Mouse (Mus musculus): ENCODE data around the gene Polr2a. TPM values are rescaled to one million over a fixed set of nuclear protein-coding genes. Genes with fewer than 3 reads are reported as not detected.

The Polr2a gene
- total RNA-seq (2017), result 11.3 and 55.7 TPM in 2 replicates

DNA sequence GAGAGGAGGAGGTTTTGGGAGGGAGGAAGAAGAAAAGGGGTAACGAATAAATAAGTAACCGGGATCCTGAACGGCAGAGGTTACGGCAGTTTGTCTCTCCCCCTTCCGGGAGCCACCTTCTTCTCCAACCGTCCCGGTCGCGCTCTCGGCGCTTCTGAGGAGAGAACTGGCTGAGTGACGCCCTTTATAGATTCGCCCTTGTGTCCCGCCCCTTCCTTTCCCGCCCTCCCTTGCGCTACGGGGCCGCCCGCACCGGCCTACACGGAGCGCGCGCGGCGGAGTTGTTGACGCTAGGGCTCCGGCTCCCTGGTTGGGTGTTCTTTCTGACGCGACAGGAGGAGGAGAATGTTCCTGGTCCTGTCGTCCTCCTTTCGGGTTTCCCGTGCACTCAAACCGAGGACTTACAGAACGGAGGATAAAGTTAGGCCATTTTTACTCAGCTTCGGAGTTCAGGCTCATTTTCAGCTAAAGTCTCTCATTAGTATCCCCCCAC, at the start of gene Polr2a:
Polr2a (minus strand) TSS at position 160 of the 493 bp plus-strand sequence.
- peak; percentile 71 to 80 for ATAC-seq (replicated peaks in 1 of 2; ENCODE audit: insufficient read depth in 1 of 2, low FRiP score in 2 of 2, low TSS enrichment in 1 of 2, low read depth in 1 of 2, poor library complexity in 2 of 2, severe bottlenecking in 2 of 2)

GRCm38 (mm10) chr11:69807641-69808040, 49.2 kb upstream of the Polr2a start:
- ATAC-seq (replicated peaks in 1 of 2; ENCODE audit: insufficient read depth in 1 of 2, low FRiP score in 2 of 2, low TSS enrichment in 1 of 2, low read depth in 1 of 2, poor library complexity in 2 of 2, severe bottlenecking in 2 of 2), result no peak

DNA sequence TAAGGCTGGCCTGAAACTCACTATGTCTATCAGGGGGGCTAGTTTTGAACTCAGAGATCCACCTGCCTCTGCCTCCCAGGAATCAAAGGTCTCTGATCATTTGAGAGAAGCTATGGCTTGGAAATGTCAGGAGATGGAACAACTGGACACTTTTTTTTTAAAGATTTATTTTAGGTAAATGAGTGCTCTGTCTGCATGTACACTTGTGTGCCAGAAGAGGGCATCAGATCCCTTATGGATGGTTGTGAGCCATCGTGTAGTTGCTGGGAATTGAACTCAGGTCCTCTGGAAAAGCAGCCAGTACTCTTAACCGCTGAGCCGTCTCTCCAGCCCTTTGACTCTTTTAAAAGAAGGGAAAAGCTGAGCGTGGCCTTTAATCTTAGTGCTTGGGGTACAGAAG, 47.9 kb upstream of the Polr2a start:
- no peak for ATAC-seq (replicated peaks in 1 of 2; ENCODE audit: insufficient read depth in 1 of 2, low FRiP score in 2 of 2, low TSS enrichment in 1 of 2, low read depth in 1 of 2, poor library complexity in 2 of 2, severe bottlenecking in 2 of 2)

DNA sequence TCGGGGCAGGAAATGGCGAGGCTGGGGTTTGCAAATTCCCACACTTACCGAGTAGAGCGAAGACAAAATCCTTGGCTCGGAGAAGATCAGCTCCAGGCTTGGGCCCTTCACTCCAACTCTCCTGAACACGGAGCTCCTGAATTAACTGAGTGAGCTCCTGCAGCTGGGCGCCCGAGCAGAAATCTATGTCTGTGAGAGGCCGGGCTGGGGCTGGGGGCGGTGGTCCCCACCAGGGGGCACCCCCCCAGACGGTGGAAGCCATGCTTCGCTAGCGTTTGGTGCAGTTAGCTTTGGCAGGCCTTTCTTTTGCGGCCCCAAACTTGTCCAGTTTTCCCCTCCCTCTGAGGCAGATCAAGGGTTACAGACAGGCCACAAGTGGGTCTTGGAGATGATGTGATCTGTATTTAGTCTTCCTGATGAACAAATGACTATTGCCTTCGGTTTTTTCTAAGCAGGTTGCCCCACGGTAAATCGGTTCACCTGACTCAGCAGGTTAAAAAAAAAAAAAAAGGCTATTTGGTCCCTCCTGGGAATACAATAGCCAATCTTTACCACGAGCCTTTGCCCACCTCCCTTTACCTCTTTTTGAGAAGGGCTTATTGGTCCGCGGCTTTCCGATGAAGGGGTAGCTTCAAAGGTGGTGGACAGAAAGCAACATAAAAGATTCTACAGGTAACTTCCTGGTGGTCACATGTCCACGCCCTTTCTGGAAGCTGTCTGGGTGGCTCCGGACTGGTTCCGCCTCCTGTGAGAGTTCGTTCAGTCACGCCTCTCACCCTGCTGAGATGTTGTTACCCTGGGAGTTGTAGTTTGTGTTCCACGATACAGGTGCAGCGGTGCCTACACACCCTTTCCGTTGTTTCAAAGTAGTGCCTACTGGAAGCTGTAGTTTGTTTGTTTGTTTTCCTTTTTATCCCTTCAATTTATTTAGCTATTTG, 46.8 kb upstream of the Polr2a start, which contains the start of gene Tmem102:
Tmem102 (minus strand) TSS at position 653 of the 938 bp plus-strand sequence.
- no peak for ATAC-seq (replicated peaks in 1 of 2; ENCODE audit: insufficient read depth in 1 of 2, low FRiP score in 2 of 2, low TSS enrichment in 1 of 2, low read depth in 1 of 2, poor library complexity in 2 of 2, severe bottlenecking in 2 of 2)

DNA sequence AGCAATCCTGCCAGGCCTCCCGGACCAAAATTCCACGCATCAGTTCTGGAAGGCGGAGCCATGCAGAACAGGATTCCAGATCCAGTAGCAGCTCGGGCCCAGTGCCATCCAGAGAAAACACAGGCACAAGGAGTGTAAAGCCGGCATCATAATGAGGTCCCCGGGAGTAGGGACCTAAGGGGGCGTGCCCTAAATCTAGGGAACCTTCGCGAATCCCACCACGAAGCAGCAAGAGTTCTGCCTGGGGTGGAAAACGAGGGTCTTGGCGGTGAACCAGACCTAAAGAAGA, 46.2 kb upstream of the Polr2a start:
- no peak for ATAC-seq (replicated peaks in 1 of 2; ENCODE audit: insufficient read depth in 1 of 2, low FRiP score in 2 of 2, low TSS enrichment in 1 of 2, low read depth in 1 of 2, poor library complexity in 2 of 2, severe bottlenecking in 2 of 2)

GRCm38 (mm10) chr11:69803786-69804651, 45.6 kb upstream of the Polr2a start:
- ATAC-seq (replicated peaks in 1 of 2; ENCODE audit: insufficient read depth in 1 of 2, low FRiP score in 2 of 2, low TSS enrichment in 1 of 2, low read depth in 1 of 2, poor library complexity in 2 of 2, severe bottlenecking in 2 of 2), result peak; percentile 23 to 59; a peak in 3 of 4 replicates

DNA sequence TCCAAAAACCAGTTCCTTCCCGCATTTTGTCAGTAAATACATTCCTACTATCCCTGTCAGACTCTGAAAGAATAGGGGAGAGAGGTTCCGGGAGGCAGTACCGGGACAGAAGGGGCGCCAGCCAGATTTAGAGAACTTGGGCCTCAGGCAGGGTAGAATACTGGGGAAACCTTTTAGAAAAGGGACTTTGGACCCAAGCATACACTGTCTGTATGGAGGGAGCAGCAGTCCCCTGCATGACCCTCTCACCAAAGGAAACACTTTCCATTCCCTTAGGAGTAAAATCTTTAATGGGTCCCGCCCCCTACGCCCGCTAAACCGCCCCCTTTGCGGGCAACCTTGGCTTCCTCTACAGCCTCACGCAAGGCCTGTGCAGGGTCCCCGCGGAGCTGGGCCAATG, 44.9 kb upstream of the Polr2a start:
- no peak for ATAC-seq (replicated peaks in 1 of 2; ENCODE audit: insufficient read depth in 1 of 2, low FRiP score in 2 of 2, low TSS enrichment in 1 of 2, low read depth in 1 of 2, poor library complexity in 2 of 2, severe bottlenecking in 2 of 2)

DNA sequence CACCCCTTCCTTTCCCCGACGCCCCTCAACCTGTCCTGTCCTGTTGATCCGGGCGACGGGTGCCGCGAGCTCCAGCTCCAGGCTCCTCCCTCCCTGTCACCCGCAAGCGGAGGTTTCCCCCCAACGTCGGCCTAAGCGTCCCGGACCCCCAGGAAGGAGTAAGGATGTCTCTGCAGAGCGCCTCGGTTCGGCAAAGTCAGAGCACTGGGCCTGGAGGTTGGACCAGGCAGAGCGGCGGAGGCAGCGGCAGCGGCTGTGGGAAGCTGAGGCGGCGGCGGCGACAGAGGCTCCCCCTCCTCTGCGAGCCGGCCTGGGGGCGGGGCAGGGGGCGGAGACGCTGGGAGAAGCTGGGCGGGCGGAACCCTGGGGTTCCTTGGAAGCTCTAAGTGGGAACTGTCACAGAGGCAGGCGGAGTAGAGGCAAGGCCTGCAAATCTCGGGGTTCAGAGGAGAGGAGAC, 44.2 kb upstream of the Polr2a start:
- ATAC-seq (replicated peaks in 1 of 2; ENCODE audit: insufficient read depth in 1 of 2, low FRiP score in 2 of 2, low TSS enrichment in 1 of 2, low read depth in 1 of 2, poor library complexity in 2 of 2, severe bottlenecking in 2 of 2), result peak; percentile 40 to 43; a peak in 3 of 4 replicates

GRCm38 (mm10) chr11:69801379-69801977, 43.0 kb upstream of the Polr2a start, which contains the start of gene Fgf11:
Gene Fgf11, minus strand, starts transcription at chr11:69801857.
- no peak for ATAC-seq (replicated peaks in 1 of 2; ENCODE audit: insufficient read depth in 1 of 2, low FRiP score in 2 of 2, low TSS enrichment in 1 of 2, low read depth in 1 of 2, poor library complexity in 2 of 2, severe bottlenecking in 2 of 2)

DNA sequence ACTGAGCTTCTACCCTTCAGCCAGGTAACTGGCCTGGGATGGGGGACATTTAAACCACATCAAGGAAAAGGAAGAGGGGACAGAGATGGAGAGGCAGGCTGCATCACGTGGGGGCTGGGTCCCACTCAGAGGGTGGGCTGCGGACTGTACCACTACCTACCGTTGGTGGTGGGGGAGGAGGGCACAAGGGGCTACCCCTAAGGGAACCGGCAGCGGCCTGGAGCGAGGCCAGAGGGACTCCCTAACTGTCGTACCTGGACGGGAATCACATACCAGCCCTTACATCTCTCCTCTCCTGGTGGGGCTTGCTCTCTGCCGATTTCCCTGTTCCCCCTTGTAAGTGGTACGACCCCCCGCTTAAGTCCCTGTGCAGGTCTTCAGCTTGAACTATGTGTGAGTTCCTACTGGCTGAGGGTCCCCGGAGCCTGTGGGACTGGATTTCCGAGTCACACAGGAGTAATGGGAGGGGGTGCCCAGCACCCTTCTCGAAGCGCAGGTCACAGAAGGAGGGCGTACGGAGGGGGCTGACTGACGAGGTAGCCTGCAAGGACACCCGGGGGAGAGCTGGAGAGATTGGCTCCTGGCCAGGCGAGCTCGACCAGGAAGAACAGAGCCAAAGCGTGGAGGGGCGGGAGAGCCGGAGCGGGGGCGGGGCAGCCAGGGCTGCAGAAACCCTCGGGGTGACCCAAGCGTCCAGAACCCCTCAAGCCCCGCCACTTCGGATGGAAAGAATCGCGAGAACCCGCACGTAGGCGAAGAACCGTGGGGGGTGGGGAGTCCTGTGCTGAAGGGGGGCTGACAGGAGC, 42.2 kb upstream of the Polr2a start:
- ATAC-seq (replicated peaks in 1 of 2; ENCODE audit: insufficient read depth in 1 of 2, low FRiP score in 2 of 2, low TSS enrichment in 1 of 2, low read depth in 1 of 2, poor library complexity in 2 of 2, severe bottlenecking in 2 of 2), result no peak

GRCm38 (mm10) chr11:69800138-69800391, 41.6 kb upstream of the Polr2a start:
- no peak; a peak in 1 of 4 replicates for ATAC-seq (replicated peaks in 1 of 2; ENCODE audit: insufficient read depth in 1 of 2, low FRiP score in 2 of 2, low TSS enrichment in 1 of 2, low read depth in 1 of 2, poor library complexity in 2 of 2, severe bottlenecking in 2 of 2)

GRCm38 (mm10) chr11:69799394-69800137, 41.1 kb upstream of the Polr2a start:
- ATAC-seq (replicated peaks in 1 of 2; ENCODE audit: insufficient read depth in 1 of 2, low FRiP score in 2 of 2, low TSS enrichment in 1 of 2, low read depth in 1 of 2, poor library complexity in 2 of 2, severe bottlenecking in 2 of 2), result no peak

DNA sequence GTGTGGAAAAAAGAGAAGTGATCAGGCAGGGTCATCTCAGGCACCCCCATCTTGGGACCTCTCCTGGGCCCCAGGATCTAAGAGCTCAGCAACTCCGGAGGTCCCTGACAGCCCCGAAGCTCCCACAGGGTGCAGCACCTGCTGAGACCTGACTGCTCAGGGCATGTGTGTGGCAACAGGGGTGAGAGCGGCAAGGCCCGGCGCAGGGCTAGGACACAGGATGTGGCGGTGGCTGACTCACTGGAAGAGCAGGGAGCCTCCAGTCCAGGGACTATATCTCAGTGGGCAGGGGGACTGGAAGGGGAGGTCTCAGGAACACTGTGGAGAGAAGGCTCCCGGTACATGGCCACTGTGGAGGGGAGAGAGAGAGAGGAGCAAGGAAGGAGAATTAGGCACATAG, 39.5 kb upstream of the Polr2a start:
- ATAC-seq (replicated peaks in 1 of 2; ENCODE audit: insufficient read depth in 1 of 2, low FRiP score in 2 of 2, low TSS enrichment in 1 of 2, low read depth in 1 of 2, poor library complexity in 2 of 2, severe bottlenecking in 2 of 2), result no peak

DNA sequence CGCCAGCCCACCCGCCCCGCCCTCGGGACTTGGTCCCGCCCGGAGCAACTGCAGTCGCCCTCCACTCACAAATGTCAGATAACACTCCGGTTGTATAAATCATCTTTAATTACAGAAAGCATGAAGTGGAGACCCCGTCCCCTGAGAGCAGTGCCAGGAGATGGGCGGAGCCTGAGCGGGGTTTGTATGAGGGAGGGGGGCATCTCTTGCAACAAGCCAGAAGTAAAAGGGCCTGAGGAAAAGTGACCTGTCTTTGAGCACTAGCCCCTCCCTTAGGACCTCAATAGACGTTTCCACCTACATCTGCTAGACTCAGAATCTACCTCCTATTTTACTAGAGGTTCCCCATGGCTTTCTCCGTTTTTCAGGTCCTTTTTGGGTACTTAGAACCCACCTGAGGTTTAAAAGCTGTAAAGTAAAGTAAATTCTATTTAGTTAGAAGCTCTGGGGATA, 37.6 kb upstream of the Polr2a start:
- ATAC-seq (replicated peaks in 1 of 2; ENCODE audit: insufficient read depth in 1 of 2, low FRiP score in 2 of 2, low TSS enrichment in 1 of 2, low read depth in 1 of 2, poor library complexity in 2 of 2, severe bottlenecking in 2 of 2), result no peak

DNA sequence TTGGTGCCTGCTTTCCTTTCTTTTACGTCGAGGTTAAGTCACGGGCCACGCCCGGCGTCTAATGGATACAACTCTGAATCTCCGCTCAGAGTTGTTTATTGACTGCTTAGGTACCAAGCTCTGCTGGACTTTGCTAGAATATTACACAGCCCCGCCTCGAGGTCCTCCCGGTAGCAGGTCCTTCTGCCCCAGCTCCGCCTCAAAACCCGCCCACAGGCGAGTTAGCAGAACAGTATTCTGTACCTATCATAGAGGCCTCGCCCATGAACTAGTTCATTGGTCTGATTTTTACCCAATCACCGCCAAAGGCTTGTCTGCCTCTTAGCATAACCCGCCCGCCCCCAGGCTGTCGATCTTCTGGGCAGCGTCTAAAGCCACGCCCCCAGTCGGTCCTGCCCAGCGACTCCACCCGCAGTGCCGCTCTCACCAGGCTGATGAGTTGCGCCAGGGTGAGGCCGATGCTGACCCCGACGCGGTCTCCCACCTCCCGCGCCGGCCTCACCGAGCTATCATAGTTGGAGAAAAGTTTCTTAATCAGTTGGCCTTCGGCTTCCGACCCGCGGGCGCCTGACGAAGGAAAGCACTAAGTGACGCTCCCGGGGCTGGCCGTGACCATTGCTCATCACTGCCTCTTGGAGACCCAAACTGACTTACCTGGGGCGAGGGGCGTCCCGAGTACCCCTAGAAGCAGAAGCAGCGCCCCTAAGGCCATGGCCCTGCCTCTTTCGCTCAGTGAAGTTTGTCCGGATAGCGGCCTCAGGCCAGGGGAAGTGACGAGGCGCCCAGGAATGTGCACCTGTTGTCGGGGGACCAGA, 36.9 kb upstream of the Polr2a start, which contains the start of gene Chrnb1:
Chrnb1 (minus strand) TSS at position 776 of the 815 bp plus-strand sequence.
- ATAC-seq (replicated peaks in 1 of 2; ENCODE audit: insufficient read depth in 1 of 2, low FRiP score in 2 of 2, low TSS enrichment in 1 of 2, low read depth in 1 of 2, poor library complexity in 2 of 2, severe bottlenecking in 2 of 2), result peak; percentile 94 to 97

Data from hematopoietic stem cell, adult 5-6 weeks (primary cell).